Mouse (Mus musculus) E14TG2a.4 (cell line): ENCODE results near the gene Mlkl.

Experiments
- CTCF ChIP-seq: conservative IDR thresholded peaks from 2 replicates; pipeline ENCODE4 v1.5.1; 2014; ENCODE audit warnings: low read length
- NANOG ChIP-seq: IDR thresholded peaks from 2 replicates; pipeline ENCODE4 v1.6.1; 2014; ENCODE audit warnings: borderline replicate concordance, low read length, mixed read lengths
- POU5F1 ChIP-seq: IDR thresholded peaks from 2 replicates; pipeline ENCODE4 v1.6.1; 2014; ENCODE audit warnings: low read length, borderline replicate concordance

- TF ChIP-seq CTCF = no peak
- TF ChIP-seq NANOG = no peak
- no peak for TF ChIP-seq POU5F1
Measured at GRCm38 (mm10) chr8:111299821-111300568, 38.0 kb downstream of the Mlkl start, which contains the start of gene Rfwd3.
